Comparison of ENCODE assay signal across 14 mouse cellular contexts in genomic region chr11:77507426-77507825, GRCm38 (mm10). TPM values are rescaled to one million over a fixed set of nuclear protein-coding genes. Genes with fewer than 3 reads are reported as not detected.
DNase-seq lines count a peak whose midpoint lies in the region; ATAC-seq and TF ChIP-seq lines count a peak whose summit lies in the region.
"Had no signal": no experiment of that assay in that cellular context is flagged by ENCODE, and none has a peak within 500 bp of the region (broad histone marks: within the 10 kb centered on the region; RNA-seq: fewer than 3 reads in every experiment).

No protein-coding gene starts in this region.

- no peak for ATAC-seq in heart, embryonic 14.5 days (ENCODE audit: insufficient number of reproducible peaks, insufficient read depth, low FRiP score, low read depth)
- ATAC-seq in stomach, postnatal 0 days (ENCODE audit: low FRiP score, low TSS enrichment), result no peak

- H3K27ac ChIP-seq in heart, embryonic 14.5 days (replicated peaks in 1 of 2; ENCODE audit: control insufficient read depth in 1 of 2, insufficient read depth in 1 of 2, low read depth in 2 of 2, low read length in 2 of 2), result peak overlapping the region; percentile 19 to 29; a peak in 2 of 4 replicates
- H3K27ac ChIP-seq in stomach, postnatal 0 days (replicated peaks), result no peak overlapping the region
- H3K27ac ChIP-seq: liver, embryonic 14.5 days had no signal

- peak; percentile 24 for DNase-seq in cerebellum, adult 11 months
- DNase-seq in cerebellum, adult 8-10 months, result no peak
- no peak for DNase-seq in heart, postnatal 10 days
- peak; percentile 22 for DNase-seq in thymus, postnatal 4 days
- DNase-seq in thymus, postnatal 14 days, result no peak
- no peak for DNase-seq in stomach, postnatal 0 days (ENCODE audit: low spot score)
- DNase-seq in c-Kit-positive CD71-positive TER-119-positive erythroid progenitor cells, embryonic 14.5 days (ENCODE audit: low spot score), result no peak

- WGBS in heart, embryonic 14.5 days, result 67% methylated on average over 4 of the region's 4 CpGs
- WGBS in stomach, postnatal 0 days, result 74% methylated on average over 4 of the region's 4 CpGs

- TF ChIP-seq CTCF in stomach, postnatal 0 days (IDR thresholded peaks at IDR 0.05; ENCODE audit: low read depth), result no peak

- H3K9me3 ChIP-seq in heart, embryonic 14.5 days (ENCODE audit: control insufficient read depth, low read length), result no peaks in the 10 kb centered on the region
- no peaks in the 10 kb centered on the region for H3K9me3 ChIP-seq in stomach, postnatal 0 days (ENCODE audit: control insufficient read depth, low read length)

- H3K4me3 ChIP-seq in heart, embryonic 14.5 days (ENCODE audit: control insufficient read depth in 1 of 2, insufficient read depth in 1 of 2, low read depth in 1 of 2, low read length in 2 of 2), result no peak overlapping the region
- H3K4me3 ChIP-seq in stomach, postnatal 0 days (ENCODE audit: low read depth, low read length), result no peak overlapping the region

- H3K4me1 ChIP-seq in heart, embryonic 14.5 days (ENCODE audit: control insufficient read depth in 2 of 2, insufficient read depth in 2 of 2, low read length in 2 of 2), result peaks cover 9 to 30% of the 10 kb centered on the region in 2 experiments
- H3K4me1 ChIP-seq in stomach, postnatal 0 days (replicated peaks; ENCODE audit: control insufficient read depth, insufficient read depth), result peaks cover 4% of the 10 kb centered on the region; the same call in 1 of the 2 replicates

- no peaks in the 10 kb centered on the region for H3K27me3 ChIP-seq in heart, embryonic 14.5 days (ENCODE audit: control insufficient read depth, insufficient read depth, low read length)
- no peaks in the 10 kb centered on the region for H3K27me3 ChIP-seq in stomach, postnatal 0 days (ENCODE audit: control insufficient read depth, insufficient read depth, low read length)

- H3K36me3 ChIP-seq in heart, embryonic 14.5 days (ENCODE audit: control insufficient read depth, insufficient read depth, low read length), result peaks cover 60% of the 10 kb centered on the region
- H3K36me3 ChIP-seq in stomach, postnatal 0 days (ENCODE audit: control insufficient read depth, insufficient read depth, low read length), result peaks cover 33% of the 10 kb centered on the region

- intact Hi-C loops in heart, postnatal 10 days (cut with DNase I), result loop anchor here (5.0 kb wide), 1 partner anchor 120 kb away; no protein-coding TSS in a partner anchor

- no peak for TF ChIP-seq EP300 in stomach, postnatal 0 days (optimal IDR thresholded peaks at IDR 0.05)

- no peak overlapping the region for H3K9ac ChIP-seq in heart, embryonic 14.5 days (ENCODE audit: low read length)
- H3K9ac ChIP-seq in stomach, postnatal 0 days (ENCODE audit: low read length), result 0 out of 2 replicates have a peak overlapping the region, but pooled peaks have one; percentile 23
- H3K9ac ChIP-seq: liver, embryonic 14.5 days had no signal

- H3K4me2 ChIP-seq in heart, embryonic 14.5 days (ENCODE audit: low read length), result no peak overlapping the region
- no peak overlapping the region for H3K4me2 ChIP-seq in stomach, postnatal 0 days (replicated peaks; ENCODE audit: low read depth)

RNA-seq across cellular contexts. Expression of gene Abhd15, which starts 7.5 kb away (rescaled TPM):
- polyA plus RNA-seq in heart, embryonic 14.5 days (2014; fragmentation: Nextera tagmentation; extraction: Ambion mirVana), result 1.6 and 1.8 TPM in 2 replicates
- total RNA-seq in heart, postnatal 10 days (2021), result 1 to 10 TPM; 1.7 to 4.5 TPM
- polyA plus RNA-seq in stomach, postnatal 0 days (2015; fragmentation: Nextera tagmentation; extraction: Ambion mirVana), result 1.8 and 1.9 TPM in 2 replicates

RNA-seq across cellular contexts. Expression of gene Trp53i13, which starts 8.4 kb away (rescaled TPM):
- polyA plus RNA-seq in heart, embryonic 14.5 days (2014; fragmentation: Nextera tagmentation; extraction: Ambion mirVana), result 28.7 and 30.0 TPM in 2 replicates
- 10 to 100 TPM; 11.8 to 12.9 TPM for total RNA-seq in heart, postnatal 10 days (2021)
- 19.5 and 20.9 TPM in 2 replicates for polyA plus RNA-seq in stomach, postnatal 0 days (2015; fragmentation: Nextera tagmentation; extraction: Ambion mirVana)

RNA-seq across cellular contexts. Expression of gene Gm10392, which starts 11.6 kb away (rescaled TPM):
- polyA plus RNA-seq in heart, embryonic 14.5 days (2014; fragmentation: Nextera tagmentation; extraction: Ambion mirVana), result not detected in 2 replicates
- not detected for total RNA-seq in heart, postnatal 10 days (2021)
- 0.06 and 0.07 TPM in 2 replicates for polyA plus RNA-seq in stomach, postnatal 0 days (2015; fragmentation: Nextera tagmentation; extraction: Ambion mirVana)
- total RNA-seq: ES-E14; heart, adult 18-20 months; layer of hippocampus, postnatal 36 days had no signal
- polyA plus RNA-seq: erythroblast, embryonic 14.5 days; kidney, postnatal 0 days; liver, embryonic 14.5 days had no signal

RNA-seq across cellular contexts. Expression of gene Git1, which starts 14.1 kb away (rescaled TPM):
- polyA plus RNA-seq in heart, embryonic 14.5 days (2014; fragmentation: Nextera tagmentation; extraction: Ambion mirVana), result 13.6 and 15.2 TPM in 2 replicates
- 10 to 100 TPM; 64.5 to 65.1 TPM for total RNA-seq in heart, postnatal 10 days (2021)
- polyA plus RNA-seq in stomach, postnatal 0 days (2015; fragmentation: Nextera tagmentation; extraction: Ambion mirVana), result 5.9 and 7.9 TPM in 2 replicates

RNA-seq across cellular contexts. Expression of gene Ankrd13b, which starts 17.9 kb away (rescaled TPM):
- polyA plus RNA-seq in heart, embryonic 14.5 days (2014; fragmentation: Nextera tagmentation; extraction: Ambion mirVana), result 5.1 and 5.2 TPM in 2 replicates
- 10 to 100 TPM; 12.8 to 15.0 TPM for total RNA-seq in heart, postnatal 10 days (2021)
- polyA plus RNA-seq in stomach, postnatal 0 days (2015; fragmentation: Nextera tagmentation; extraction: Ambion mirVana), result 2.4 and 3.0 TPM in 2 replicates

Comparison
In these comparisons a context has a peak if more than half of its experiments do, and no peak if none do; other contexts are left out.
1. DNase-seq: peak in cerebellum, adult 11 months (single experiment) and thymus, postnatal 4 days (single experiment); none in cerebellum, adult 8-10 months (single experiment), heart, postnatal 10 days (0 of 2), thymus, postnatal 14 days (single experiment), stomach, postnatal 0 days (single experiment) and c-Kit-positive CD71-positive TER-119-positive erythroid progenitor cells, embryonic 14.5 days (single experiment).